Mouse (Mus musculus) adrenal gland, adult 8-10 months (tissue): Measurements from ENCODE around the gene Psg19. TPM values are rescaled to one million over a fixed set of nuclear protein-coding genes. Genes with fewer than 3 reads are reported as not detected.
A peak's percentile ranks its signal among the peaks of the same experiment; 100 is the strongest.
"Not testable (repeated sequence)": the region's sequence is repeated elsewhere in the genome, so short reads cannot be mapped to it uniquely, and the experiment has no call there.

Source experiments
- DNase-seq: peaks from one replicate; pipeline ENCODE4 v3.0.0; 2022
- total RNA-seq, 4 experiments: library from RNA; stranded (reverse); gene quantifications; 2 replicates each; pipeline ENCODE4 v1.2.4; 2022

Gene Psg19
- not detected for total RNA-seq

- no peak for DNase-seq
These were observed at the start of gene Psg19 for GRCm38 (mm10) chr7:18798420-18798819. TSS of gene Psg19 (minus strand) at chr7:18798520.

- no peak for DNase-seq
These were observed 46.5 kb upstream of the Psg19 start for GRCm38 (mm10) chr7:18844811-18845210.

- no peak for DNase-seq
These were observed 42.9 kb upstream of the Psg19 start for GRCm38 (mm10) chr7:18841174-18841567.

- DNase-seq, result peak; percentile 38
These were observed 42.3 kb upstream of the Psg19 start for GRCm38 (mm10) chr7:18840386-18841173.

GRCm38 (mm10) chr7:18839865-18840264, 41.5 kb upstream of the Psg19 start, which contains the start of gene Mill2:
TSS of gene Mill2 (plus strand) at chr7:18839966.
- no peak for DNase-seq

- DNase-seq, result no peak
These were observed 34.0 kb upstream of the Psg19 start for GRCm38 (mm10) chr7:18832298-18832697.

- DNase-seq, result no peak
These were observed 31.2 kb upstream of the Psg19 start for GRCm38 (mm10) chr7:18829545-18829944.

GRCm38 (mm10) chr7:18828592-18828991, 30.3 kb upstream of the Psg19 start:
- no peak for DNase-seq

GRCm38 (mm10) chr7:18827792-18828546, 29.6 kb upstream of the Psg19 start:
- no peak for DNase-seq

- no peak for DNase-seq
These were observed 23.2 kb upstream of the Psg19 start, which contains the start of gene Psg17 for GRCm38 (mm10) chr7:18821507-18821906. TSS of gene Psg17 (minus strand) at chr7:18821607.

GRCm38 (mm10) chr7:18818301-18818700, 20.0 kb upstream of the Psg19 start:
- no peak for DNase-seq

- DNase-seq, result no peak
These were observed 5.2 kb upstream of the Psg19 start for GRCm38 (mm10) chr7:18803526-18803925.

- no peak for DNase-seq
These were observed 809 bp upstream of the Psg19 start for GRCm38 (mm10) chr7:18799129-18799528.

GRCm38 (mm10) chr7:18790671-18791070, 7.6 kb downstream of the Psg19 start:
- DNase-seq, result not testable (repeated sequence)

GRCm38 (mm10) chr7:18781301-18781700, 17.0 kb downstream of the Psg19 start:
- DNase-seq, result not testable (repeated sequence)

- no peak for DNase-seq
These were observed 19.0 kb downstream of the Psg19 start for GRCm38 (mm10) chr7:18779337-18779781.

- not testable (repeated sequence) for DNase-seq
These were observed 35.4 kb downstream of the Psg19 start for GRCm38 (mm10) chr7:18762885-18763284.

GRCm38 (mm10) chr7:18760152-18760551, 38.2 kb downstream of the Psg19 start:
- DNase-seq, result not testable (repeated sequence)

- peak; percentile 23 for DNase-seq
These were observed 48.3 kb downstream of the Psg19 start for GRCm38 (mm10) chr7:18749896-18750477.

- DNase-seq, result no peak
These were observed 49.1 kb downstream of the Psg19 start for GRCm38 (mm10) chr7:18748994-18749895.

- DNase-seq, result not testable (repeated sequence)
These were observed 50.9 kb downstream of the Psg19 start for GRCm38 (mm10) chr7:18747420-18747819.
